Mouse (Mus musculus): ENCODE measurements around the gene Aqp1. TPM values are rescaled to one million over a fixed set of nuclear protein-coding genes. Genes with fewer than 3 reads are reported as not detected.
A peak's percentile ranks its signal among the peaks of the same experiment; 100 is the strongest.

The Aqp1 gene
- polyA plus RNA-seq, 1 experiment, result 119 TPM

DNA sequence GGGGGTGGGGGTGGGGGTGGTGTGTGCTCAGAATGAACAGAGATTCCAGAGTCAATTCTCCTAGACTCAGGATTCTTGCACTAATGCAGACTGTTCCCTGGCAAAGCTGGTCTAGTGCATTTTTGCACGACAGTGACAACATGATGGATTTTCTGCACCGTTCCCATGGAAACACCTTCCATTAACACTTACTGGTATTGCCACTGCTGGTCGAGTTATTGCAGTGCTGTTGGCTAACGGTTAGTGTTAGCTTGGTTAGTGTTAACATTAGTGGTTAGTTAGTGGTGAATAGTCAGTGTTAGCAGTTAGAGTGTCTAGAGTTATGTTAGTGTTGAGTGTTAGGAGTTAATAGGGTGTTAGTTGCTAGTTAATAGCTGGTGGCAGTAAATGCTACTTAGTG, 55.6 kb downstream of the Aqp1 start:
- WGBS, result 41% methylated on average over 4 of the region's 4 CpGs
- no peaks in the 10 kb centered on the region for H3K36me3 ChIP-seq (ENCODE audit: control insufficient read depth, insufficient read depth, low read length)
- H3K4me3 ChIP-seq (ENCODE audit: control insufficient read depth, insufficient read depth, low read length), result no peak overlapping the region
- no peak overlapping the region for H3K27ac ChIP-seq (ENCODE audit: control insufficient read depth, insufficient read depth, low read length)
- no peak for DNase-seq
- H3K27me3 ChIP-seq (ENCODE audit: control insufficient read depth, insufficient read depth, low read length), result no peaks in the 10 kb centered on the region
- H3K4me1 ChIP-seq (replicated peaks; ENCODE audit: control insufficient read depth, insufficient read depth, low read length), result no peaks in the 10 kb centered on the region
- TF ChIP-seq CTCF (IDR thresholded peaks at IDR 0.05; ENCODE audit: borderline replicate concordance, control insufficient read depth, extremely low read depth, insufficient read depth, low read length, poor library complexity), result no peak
- no peak for TF ChIP-seq POLR2A (IDR thresholded peaks at IDR 0.05; ENCODE audit: control insufficient read depth, extremely low read depth, insufficient read depth, low read length, poor library complexity)

DNA sequence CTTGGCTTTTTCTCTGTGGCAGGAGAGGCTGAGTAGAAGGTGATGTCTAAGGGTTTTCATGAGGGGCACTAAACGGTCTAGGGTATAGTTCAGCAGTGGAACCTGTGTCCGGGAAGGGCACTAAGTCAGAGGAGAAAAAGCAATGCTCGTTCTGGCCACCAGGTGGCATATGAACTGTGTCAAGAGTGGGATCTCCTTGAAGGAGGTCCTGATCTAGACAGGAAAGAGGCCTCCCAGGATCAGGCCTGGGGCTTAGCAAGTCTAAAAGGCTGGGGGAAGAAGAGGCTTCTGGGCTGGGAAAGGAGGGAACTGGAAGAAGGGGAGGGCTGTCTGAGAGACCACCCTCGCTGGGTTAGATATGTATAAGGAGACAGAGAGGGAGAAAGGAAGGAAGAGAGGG, 56.2 kb downstream of the Aqp1 start:
- DNase-seq, result peak; percentile 65
- WGBS, result 13% methylated on average over 4 of the region's 4 CpGs
- Histone ChIP-seq H3K4me3 (ENCODE audit: control insufficient read depth, insufficient read depth, low read length) (no peak overlapping the region), H3K4me1 (replicated peaks; ENCODE audit: control insufficient read depth, insufficient read depth, low read length) (no peaks in the 10 kb centered on the region), H3K27me3 (ENCODE audit: control insufficient read depth, insufficient read depth, low read length) (no peaks in the 10 kb centered on the region), H3K36me3 (ENCODE audit: control insufficient read depth, insufficient read depth, low read length) (no peaks in the 10 kb centered on the region), H3K27ac (ENCODE audit: control insufficient read depth, insufficient read depth, low read length) (no peak overlapping the region)
- TF ChIP-seq CTCF (IDR thresholded peaks at IDR 0.05; ENCODE audit: borderline replicate concordance, control insufficient read depth, extremely low read depth, insufficient read depth, low read length, poor library complexity) (no peak), POLR2A (IDR thresholded peaks at IDR 0.05; ENCODE audit: control insufficient read depth, extremely low read depth, insufficient read depth, low read length, poor library complexity) (no peak)

DNA sequence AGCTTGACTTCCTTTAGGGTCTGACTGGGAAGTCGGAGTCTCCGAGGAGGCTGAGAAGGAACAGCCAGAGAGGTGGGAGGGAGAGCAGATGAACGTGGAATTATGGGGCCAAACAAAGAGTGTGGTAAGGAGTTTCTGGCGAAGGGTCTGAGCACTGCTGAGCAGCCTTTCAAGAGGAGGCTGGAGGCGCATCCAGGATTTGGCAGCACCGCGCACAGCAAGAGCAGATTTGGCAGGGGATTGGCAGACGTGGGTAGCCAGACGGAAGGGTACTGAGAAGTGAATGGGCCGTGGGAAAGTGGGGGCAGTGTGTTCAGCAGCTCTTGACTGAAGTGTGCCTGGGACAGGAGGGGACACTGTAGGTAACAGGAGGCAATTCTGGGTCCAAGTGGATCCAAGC, 58.6 kb downstream of the Aqp1 start:
- DNase-seq, result no peak
- Histone ChIP-seq H3K36me3 (ENCODE audit: control insufficient read depth, insufficient read depth, low read length) (no peaks in the 10 kb centered on the region), H3K4me1 (replicated peaks; ENCODE audit: control insufficient read depth, insufficient read depth, low read length) (no peaks in the 10 kb centered on the region), H3K27me3 (ENCODE audit: control insufficient read depth, insufficient read depth, low read length) (no peaks in the 10 kb centered on the region), H3K27ac (ENCODE audit: control insufficient read depth, insufficient read depth, low read length) (no peak overlapping the region), H3K4me3 (ENCODE audit: control insufficient read depth, insufficient read depth, low read length) (no peak overlapping the region)
- WGBS, result 89% methylated on average over 10 of the region's 10 CpGs
- no peak for TF ChIP-seq CTCF (IDR thresholded peaks at IDR 0.05; ENCODE audit: borderline replicate concordance, control insufficient read depth, extremely low read depth, insufficient read depth, low read length, poor library complexity)
- TF ChIP-seq POLR2A (IDR thresholded peaks at IDR 0.05; ENCODE audit: control insufficient read depth, extremely low read depth, insufficient read depth, low read length, poor library complexity), result no peak

DNA sequence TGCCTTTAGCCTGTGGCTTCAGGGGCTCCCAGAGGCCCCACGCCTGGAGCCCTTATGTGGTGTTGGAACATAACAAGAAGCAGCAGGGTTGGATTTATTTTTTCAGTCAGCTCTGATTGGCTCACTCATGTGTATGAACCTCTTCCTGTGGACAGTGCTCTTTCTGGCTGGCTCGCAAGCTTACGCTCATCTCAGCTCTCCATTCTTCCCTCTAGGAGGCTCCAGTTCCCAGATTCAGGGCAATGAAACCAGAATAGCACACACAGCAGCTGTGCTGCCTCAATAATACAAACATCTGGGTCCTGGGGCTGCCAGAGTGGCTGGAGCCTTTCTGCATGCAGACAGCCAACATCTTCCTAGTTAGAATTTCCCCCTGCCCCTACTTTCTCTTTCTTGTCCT, 59.9 kb downstream of the Aqp1 start:
- H3K36me3 ChIP-seq (ENCODE audit: control insufficient read depth, insufficient read depth, low read length), result no peaks in the 10 kb centered on the region
- H3K4me3 ChIP-seq (ENCODE audit: control insufficient read depth, insufficient read depth, low read length), result no peak overlapping the region
- H3K4me1 ChIP-seq (replicated peaks; ENCODE audit: control insufficient read depth, insufficient read depth, low read length), result no peaks in the 10 kb centered on the region
- H3K27ac ChIP-seq (ENCODE audit: control insufficient read depth, insufficient read depth, low read length), result no peak overlapping the region
- H3K27me3 ChIP-seq (ENCODE audit: control insufficient read depth, insufficient read depth, low read length), result no peaks in the 10 kb centered on the region
- TF ChIP-seq CTCF (IDR thresholded peaks at IDR 0.05; ENCODE audit: borderline replicate concordance, control insufficient read depth, extremely low read depth, insufficient read depth, low read length, poor library complexity), result no peak
- no peak for TF ChIP-seq POLR2A (IDR thresholded peaks at IDR 0.05; ENCODE audit: control insufficient read depth, extremely low read depth, insufficient read depth, low read length, poor library complexity)
- WGBS, result 75% methylated on average over 3 of the region's 3 CpGs
- DNase-seq, result no peak

DNA sequence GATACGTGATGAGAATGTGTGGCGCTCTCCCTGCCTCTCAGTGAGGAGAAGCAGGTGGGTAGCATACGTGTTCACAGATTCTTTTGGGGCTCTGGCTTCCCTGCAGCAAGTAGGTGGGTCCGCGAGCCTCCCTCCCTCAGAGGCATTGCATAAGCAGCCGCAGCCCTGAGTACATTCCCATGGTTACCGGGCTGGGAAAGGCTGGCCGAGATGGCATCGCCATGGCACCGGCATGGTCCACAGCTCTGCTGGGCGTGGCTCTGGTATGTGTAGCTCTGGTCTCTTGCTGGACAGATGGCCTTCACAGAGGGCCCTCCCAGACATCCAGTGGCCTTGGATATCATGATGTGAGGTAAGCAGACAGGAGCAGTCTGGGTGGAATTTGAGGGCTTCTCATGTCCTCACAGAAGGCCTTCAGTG, 60.4 kb downstream of the Aqp1 start:
- no peak overlapping the region for H3K27ac ChIP-seq (ENCODE audit: control insufficient read depth, insufficient read depth, low read length)
- no peak overlapping the region for H3K4me3 ChIP-seq (ENCODE audit: control insufficient read depth, insufficient read depth, low read length)
- no peaks in the 10 kb centered on the region for H3K4me1 ChIP-seq (replicated peaks; ENCODE audit: control insufficient read depth, insufficient read depth, low read length)
- no peak for DNase-seq
- no peaks in the 10 kb centered on the region for H3K36me3 ChIP-seq (ENCODE audit: control insufficient read depth, insufficient read depth, low read length)
- H3K27me3 ChIP-seq (ENCODE audit: control insufficient read depth, insufficient read depth, low read length), result no peaks in the 10 kb centered on the region
- TF ChIP-seq CTCF (IDR thresholded peaks at IDR 0.05; ENCODE audit: borderline replicate concordance, control insufficient read depth, extremely low read depth, insufficient read depth, low read length, poor library complexity) (no peak), POLR2A (IDR thresholded peaks at IDR 0.05; ENCODE audit: control insufficient read depth, extremely low read depth, insufficient read depth, low read length, poor library complexity) (no peak)
- 89% methylated on average over 11 of the region's 11 CpGs for WGBS

Other genes starting within 250 kb of the Aqp1 start
- gene Crhr2, start 203.4 kb upstream of the Aqp1 start, polyA plus RNA-seq (2012; rRNA removed), result 0.36 and 3.1 TPM in 2 replicates
- gene Inmt, start 161.4 kb upstream of the Aqp1 start, polyA plus RNA-seq (2012; rRNA removed), result 3.3 and 20.8 TPM in 2 replicates
- gene Mindy4, start 133.0 kb upstream of the Aqp1 start, polyA plus RNA-seq (2012; rRNA removed), result 9.0 and 9.2 TPM in 2 replicates
- gene Ghrhr, start 39.9 kb downstream of the Aqp1 start, polyA plus RNA-seq (2012; rRNA removed), result 0.32 and 0.74 TPM in 2 replicates
- 1.1 and 1.8 TPM in 2 replicates for gene Adcyap1r1, start 115.5 kb downstream of the Aqp1 start, polyA plus RNA-seq (2012; rRNA removed)